Mouse (Mus musculus): Measurements from ENCODE around the gene Abl2. TPM values are rescaled to one million over a fixed set of nuclear protein-coding genes. Genes with fewer than 3 reads are reported as not detected.
"Not testable (repeated sequence)": the region's sequence is repeated elsewhere in the genome, so short reads cannot be mapped to it uniquely, and the experiment has no call there.

Abl2 gene
- polyA plus RNA-seq (2012; rRNA removed) (1.4 and 1.6 TPM in 2 replicates), polyA plus RNA-seq (2014; fragmentation: Nextera tagmentation; extraction: Ambion mirVana) (1.1 and 1.2 TPM in 2 replicates)

DNA sequence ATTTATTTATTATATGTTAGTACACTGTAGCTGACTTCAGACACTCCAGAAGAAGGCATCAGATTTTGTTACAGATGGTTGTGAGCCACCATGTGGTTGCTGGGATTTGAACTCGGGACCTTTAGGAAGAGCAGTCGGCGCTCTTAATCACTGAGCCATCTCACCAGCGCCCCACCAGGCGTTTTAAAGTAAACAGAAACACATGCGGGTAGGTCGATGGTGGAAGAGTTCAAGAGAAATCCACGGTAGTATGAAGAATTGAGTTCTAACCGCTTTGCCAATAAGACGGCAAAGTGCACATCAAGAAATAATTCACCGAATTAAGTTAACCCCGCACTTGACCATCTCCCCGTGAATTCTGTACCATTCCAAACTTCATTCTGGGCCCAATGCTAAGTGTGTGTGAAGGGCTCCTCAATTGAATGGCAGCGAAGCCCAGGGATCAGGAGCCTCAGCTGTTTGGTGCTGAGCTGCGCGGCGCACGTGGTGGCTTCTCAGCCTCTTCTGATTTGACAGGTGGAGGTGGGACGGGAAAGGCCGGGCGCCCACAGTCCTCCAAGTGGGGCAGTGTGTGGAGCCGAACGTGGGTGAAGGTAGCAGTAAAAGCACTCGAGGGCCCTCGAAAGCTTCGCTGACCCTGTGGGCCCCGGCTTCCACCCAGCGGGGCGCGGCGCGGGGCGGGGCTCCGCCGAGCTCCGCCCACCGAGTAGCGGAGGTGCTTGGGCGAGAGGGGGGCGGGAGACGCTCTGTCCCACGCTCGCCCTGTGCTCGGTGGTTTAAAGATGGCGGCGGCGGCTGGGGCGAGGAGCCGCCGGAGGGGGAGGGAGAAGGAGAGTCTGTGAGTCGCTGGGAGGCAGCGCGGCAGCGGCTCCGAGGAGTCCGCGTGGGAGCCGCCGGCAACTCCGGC, at the start of gene Abl2:
Abl2 (plus strand) TSS at position 763 of the 907 bp plus-strand sequence.
- 10% methylated on average over 57 of the region's 60 CpGs for WGBS (ENCODE audit: insufficient replicate concordance)
- Histone ChIP-seq H3K4me1 (replicated peaks; ENCODE audit: control insufficient read depth in 2 of 2, insufficient read depth in 2 of 2, low read length in 1 of 2) (peaks cover 9 to 14% of the 10 kb centered on the region in 2 experiments), H3K4me2 (ENCODE audit: low read depth) (peak within 1 kb of the TSS; percentile 82)

DNA sequence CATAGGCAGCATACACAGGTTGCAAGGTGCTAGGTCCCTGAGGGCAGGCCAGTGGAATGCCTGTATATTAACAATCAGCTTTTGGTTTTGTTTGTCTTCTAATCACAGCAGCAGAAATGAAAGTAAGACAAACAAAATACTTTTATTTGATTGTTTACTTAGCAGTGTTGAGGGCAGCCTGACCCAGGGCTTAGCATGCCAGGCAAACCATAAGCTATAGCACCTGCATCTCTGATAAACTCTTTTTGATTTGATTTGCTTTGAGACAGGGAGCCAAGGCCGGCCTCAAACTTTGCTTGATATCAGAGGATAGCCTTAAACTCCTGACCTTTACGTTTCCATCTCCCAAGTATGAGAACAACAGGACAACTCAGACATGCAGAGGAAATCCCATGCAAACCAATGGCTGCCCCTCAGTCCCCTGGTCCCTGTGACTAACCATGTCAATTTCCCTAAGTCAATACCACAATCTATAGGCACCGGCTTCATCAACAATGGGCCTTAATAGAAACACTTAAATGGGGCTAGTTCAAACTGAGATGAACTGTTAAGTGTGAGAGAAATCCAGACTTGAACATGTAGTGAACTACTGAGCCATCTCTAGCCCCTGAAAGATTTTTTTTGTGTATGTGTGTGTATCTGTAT, 38.3 kb upstream of the Abl2 start:
- Histone ChIP-seq H3K4me2 (ENCODE audit: low read depth) (no peak overlapping the region), H3K36me3 (replicated peaks; ENCODE audit: control insufficient read depth, insufficient read depth, low read depth) (no peaks in the 10 kb centered on the region), H3K9me3 (ENCODE audit: control insufficient read depth, low read length) (no peaks in the 10 kb centered on the region), H3K9ac (replicated peaks) (no peak overlapping the region), H3K27ac (no peak overlapping the region), H3K27me3 (ENCODE audit: control insufficient read depth, insufficient read depth, low read length) (no peaks in the 10 kb centered on the region), H3K4me3 (ENCODE audit: insufficient read depth in 1 of 2, low read depth in 2 of 2, low read length in 2 of 2) (no peak overlapping the region), H3K4me1 (replicated peaks; ENCODE audit: control insufficient read depth in 2 of 2, insufficient read depth in 2 of 2, low read length in 1 of 2) (no peaks in the 10 kb centered on the region)
- ATAC-seq (ENCODE audit: insufficient read depth) (no peak), DNase-seq (ENCODE audit: low read depth in 3 of 3, low spot score in 3 of 3) (no peak)
- TF ChIP-seq CTCF (IDR thresholded peaks at IDR 0.05; ENCODE audit: low read depth) (no peak), EP300 (IDR thresholded peaks at IDR 0.05; ENCODE audit: low read depth) (no peak)
- WGBS (ENCODE audit: insufficient replicate concordance), result 45% methylated on average over 3 of the region's 3 CpGs

More for the DNA sequence above, at the start of gene Abl2:
- ATAC-seq (ENCODE audit: insufficient read depth) (peak; percentile 95), DNase-seq (ENCODE audit: low read depth in 3 of 3, low spot score in 3 of 3) (peak; percentile 68 to 80 (median 71))
- H3K27ac ChIP-seq, result peak within 1 kb of the TSS; percentile 5; the same call in 1 of the 2 replicates
- peak within 1 kb of the TSS; percentile 86 for H3K4me3 ChIP-seq (ENCODE audit: insufficient read depth in 1 of 2, low read depth in 2 of 2, low read length in 2 of 2)
- no peaks in the 10 kb centered on the region for H3K9me3 ChIP-seq (ENCODE audit: control insufficient read depth, low read length)
- no peaks in the 10 kb centered on the region for H3K27me3 ChIP-seq (ENCODE audit: control insufficient read depth, insufficient read depth, low read length)
- TF ChIP-seq EP300 (IDR thresholded peaks at IDR 0.05; ENCODE audit: low read depth), result no peak
- TF ChIP-seq CTCF (IDR thresholded peaks at IDR 0.05; ENCODE audit: low read depth), result no peak
- peak within 1 kb of the TSS; percentile 79 for H3K9ac ChIP-seq (replicated peaks)
- no peaks in the 10 kb centered on the region for H3K36me3 ChIP-seq (replicated peaks; ENCODE audit: control insufficient read depth, insufficient read depth, low read depth)

DNA sequence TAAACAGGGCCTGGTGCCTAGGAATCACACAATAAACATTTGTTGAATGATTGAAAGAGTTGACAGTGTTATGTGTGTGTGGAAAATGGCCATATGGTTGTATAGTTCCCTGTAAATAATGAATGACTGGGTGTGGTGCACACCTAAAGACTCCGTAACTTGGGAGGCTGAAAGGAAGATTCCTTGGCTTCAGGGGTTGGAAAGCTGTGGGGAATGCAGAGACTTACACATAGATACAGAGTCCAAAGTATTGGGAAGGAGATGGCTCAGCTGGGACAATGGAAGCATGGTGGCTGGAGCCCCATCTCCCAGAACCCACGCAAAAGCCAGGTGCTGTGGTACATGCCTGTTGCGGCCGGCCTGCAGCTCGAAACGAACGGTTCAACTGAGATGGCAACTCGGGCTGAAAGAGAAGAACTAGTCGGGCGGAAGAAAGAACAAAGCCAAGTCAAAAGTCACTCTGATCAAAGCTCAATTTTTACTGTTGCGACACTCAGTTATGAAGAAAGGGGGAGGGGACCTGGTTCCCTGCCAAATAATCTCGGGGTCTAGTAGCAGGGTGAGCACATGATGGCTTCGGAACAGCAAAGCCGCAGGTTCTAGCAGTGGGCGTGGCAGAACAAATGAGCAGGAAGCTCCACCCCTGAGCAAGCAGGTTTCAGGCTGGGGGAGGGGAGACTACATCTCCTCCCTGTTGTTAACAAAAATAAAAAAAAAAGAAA, 36.6 kb upstream of the Abl2 start:
- no peak for DNase-seq (ENCODE audit: low read depth in 3 of 3, low spot score in 3 of 3)
- no peak overlapping the region for H3K27ac ChIP-seq
- no peaks in the 10 kb centered on the region for H3K9me3 ChIP-seq (ENCODE audit: control insufficient read depth, low read length)
- no peak overlapping the region; a peak in 1 of 4 replicates for H3K4me3 ChIP-seq (ENCODE audit: insufficient read depth in 1 of 2, low read depth in 2 of 2, low read length in 2 of 2)
- H3K27me3 ChIP-seq (ENCODE audit: control insufficient read depth, insufficient read depth, low read length), result no peaks in the 10 kb centered on the region
- H3K9ac ChIP-seq (replicated peaks), result no peak overlapping the region
- WGBS (ENCODE audit: insufficient replicate concordance), result 57% methylated on average over 15 of the region's 15 CpGs
- H3K36me3 ChIP-seq (replicated peaks; ENCODE audit: control insufficient read depth, insufficient read depth, low read depth), result no peaks in the 10 kb centered on the region
- no peak for TF ChIP-seq EP300 (IDR thresholded peaks at IDR 0.05; ENCODE audit: low read depth)
- TF ChIP-seq CTCF (IDR thresholded peaks at IDR 0.05; ENCODE audit: low read depth), result no peak
- H3K4me1 ChIP-seq (replicated peaks; ENCODE audit: control insufficient read depth in 2 of 2, insufficient read depth in 2 of 2, low read length in 1 of 2), result no peaks in the 10 kb centered on the region
- ATAC-seq (ENCODE audit: insufficient read depth), result no peak
- H3K4me2 ChIP-seq (ENCODE audit: low read depth), result no peak overlapping the region; the same call in 1 of the 2 replicates

DNA sequence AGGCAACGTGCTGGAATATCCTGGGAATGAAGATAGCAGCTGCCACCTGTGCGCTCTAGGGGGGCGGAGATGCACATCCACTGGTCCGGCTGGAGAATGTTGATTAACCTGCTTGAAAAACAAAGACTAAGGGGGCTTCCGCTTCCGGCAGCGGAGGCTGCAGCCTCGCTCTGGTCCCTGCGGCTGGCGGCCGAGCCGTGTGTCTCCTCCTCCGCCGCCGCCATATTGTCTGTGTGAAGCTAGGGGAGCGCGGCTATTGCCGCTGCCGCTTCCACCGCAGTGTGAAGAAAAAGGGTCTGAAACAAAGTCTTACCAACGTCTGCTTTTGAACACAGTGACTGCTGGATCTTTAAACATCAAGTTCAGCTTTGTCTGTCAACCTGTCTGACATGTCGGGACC, 34.7 kb upstream of the Abl2 start, which contains the start of gene Gm10031:
Gm10031 (plus strand) TSS at position 171 of the 400 bp plus-strand sequence.
- not testable (repeated sequence) for DNase-seq (ENCODE audit: low read depth in 3 of 3, low spot score in 3 of 3); H3K9ac ChIP-seq (replicated peaks); H3K9me3 ChIP-seq (ENCODE audit: control insufficient read depth, low read length); H3K27ac ChIP-seq; H3K36me3 ChIP-seq (replicated peaks; ENCODE audit: control insufficient read depth, insufficient read depth, low read depth); H3K27me3 ChIP-seq (ENCODE audit: control insufficient read depth, insufficient read depth, low read length); H3K4me3 ChIP-seq (ENCODE audit: insufficient read depth in 1 of 2, low read depth in 2 of 2, low read length in 2 of 2); H3K4me1 ChIP-seq (replicated peaks; ENCODE audit: control insufficient read depth in 2 of 2, insufficient read depth in 2 of 2, low read length in 1 of 2); H3K4me2 ChIP-seq (ENCODE audit: low read depth)
- 0 out of 2 replicates have a peak, but pooled peaks have one; percentile 56 for ATAC-seq (ENCODE audit: insufficient read depth)
- 85% methylated on average over 21 of the region's 22 CpGs for WGBS (ENCODE audit: insufficient replicate concordance)

DNA sequence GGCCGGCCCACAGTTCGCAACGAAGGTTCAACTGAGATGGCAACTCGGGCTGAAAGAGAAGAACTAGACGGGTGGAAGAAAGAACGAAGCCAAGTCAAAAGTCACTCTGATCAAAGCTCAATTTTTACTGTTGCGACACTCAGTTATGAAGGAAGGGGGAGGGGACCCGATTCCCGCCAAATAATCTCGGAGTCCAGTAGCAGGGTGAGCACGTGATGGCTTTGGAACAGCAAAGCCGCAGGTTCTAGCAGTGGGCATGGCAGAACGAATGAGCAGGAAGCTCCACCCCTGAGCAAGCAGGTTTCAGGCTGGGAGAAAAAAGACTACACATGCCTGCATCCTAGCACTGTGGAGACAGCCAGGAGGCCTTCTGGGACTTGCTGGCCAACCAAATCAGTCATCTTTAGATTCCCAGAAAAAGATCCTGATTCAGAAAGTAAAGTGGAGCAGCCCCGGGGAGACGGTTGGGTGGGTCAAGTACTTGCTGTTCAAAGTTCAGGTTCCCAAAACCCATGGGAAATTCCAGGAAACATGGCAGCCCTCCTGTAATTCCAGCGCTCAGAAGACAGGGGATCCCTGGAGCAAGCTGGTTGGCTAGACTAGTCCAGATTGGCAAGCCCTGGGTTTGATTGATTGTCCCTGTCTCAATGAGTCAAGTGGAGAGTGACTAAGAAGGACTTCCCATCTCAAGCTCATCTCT, 26.0 kb upstream of the Abl2 start:
- H3K9me3 ChIP-seq (ENCODE audit: control insufficient read depth, low read length); H3K36me3 ChIP-seq (replicated peaks; ENCODE audit: control insufficient read depth, insufficient read depth, low read depth); H3K27ac ChIP-seq; H3K4me2 ChIP-seq (ENCODE audit: low read depth); H3K9ac ChIP-seq (replicated peaks); H3K27me3 ChIP-seq (ENCODE audit: control insufficient read depth, insufficient read depth, low read length); H3K4me3 ChIP-seq (ENCODE audit: insufficient read depth in 1 of 2, low read depth in 2 of 2, low read length in 2 of 2); DNase-seq (ENCODE audit: low read depth in 3 of 3, low spot score in 3 of 3); H3K4me1 ChIP-seq (replicated peaks; ENCODE audit: control insufficient read depth in 2 of 2, insufficient read depth in 2 of 2, low read length in 1 of 2); ATAC-seq (ENCODE audit: insufficient read depth): not testable (repeated sequence)
- WGBS (ENCODE audit: insufficient replicate concordance), result 70% methylated on average over 16 of the region's 16 CpGs

Data from liver, embryonic 14.5 days (tissue).